Mouse (Mus musculus): ENCODE data around the gene Gm36028.

GRCm38 (mm10) chr16:37803387-37803950 lies 57.5 kb downstream of the Gm36028 start:
- TF ChIP-seq EP300 (IDR thresholded peaks at IDR 0.05; ENCODE audit: insufficient read depth, low read depth, low read length) = no peak
- no peak for TF ChIP-seq CTCF (IDR thresholded peaks at IDR 0.05; ENCODE audit: low read depth, low read length)
- no peak for TF ChIP-seq POLR2A (IDR thresholded peaks at IDR 0.05; ENCODE audit: insufficient read depth, low read length)

All from ES-Bruce4 (cell line).